ENCODE assay signal across 8 mouse cellular contexts in the genomic region with DNA sequence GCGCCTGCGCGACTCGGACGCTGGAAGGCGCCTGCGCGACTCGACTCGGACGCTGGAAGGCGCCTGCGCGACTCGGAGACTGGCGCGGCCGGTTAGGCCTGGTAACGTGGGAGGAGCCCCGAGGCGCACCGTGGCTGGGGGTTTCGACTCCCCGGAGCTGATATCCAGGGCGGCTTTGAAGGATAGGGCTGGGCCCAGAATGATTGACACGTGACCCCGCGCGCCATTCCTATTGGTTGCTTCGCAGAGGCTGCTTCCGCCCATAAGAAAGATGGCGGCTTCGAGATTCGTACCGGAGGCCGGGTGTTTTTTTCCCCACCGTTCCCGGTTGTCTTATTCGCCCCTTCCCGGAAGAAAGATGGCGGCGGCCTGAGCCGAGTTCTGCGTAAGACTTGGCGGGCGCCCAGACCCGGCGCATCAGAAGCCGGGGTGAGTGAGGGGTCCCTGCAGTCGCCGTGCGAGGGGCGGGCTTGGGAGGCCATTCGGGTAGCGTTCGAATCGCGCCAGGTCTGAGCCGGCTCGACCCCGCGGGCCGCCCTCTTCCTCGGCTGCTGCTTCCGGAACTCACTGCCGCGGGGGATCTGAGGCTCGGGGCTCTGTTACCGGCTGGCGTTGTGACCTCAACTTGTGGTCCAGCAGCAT. TPM values are rescaled to one million over a fixed set of nuclear protein-coding genes. Genes with fewer than 3 reads are reported as not detected.
DNase-seq lines count a peak whose midpoint lies in the region; ATAC-seq and TF ChIP-seq lines count a peak whose summit lies in the region.

No protein-coding gene starts in this region.

- TF ChIP-seq POLR2A in thymus, adult 2 months (IDR thresholded peaks at IDR 0.05; ENCODE audit: control insufficient read depth, extremely low read depth, insufficient read depth, low read length, poor library complexity), result 0 out of 2 replicates have a peak, but pooled peaks have one; percentile 13

- intact Hi-C loops in heart, postnatal 14 days (cut with DNase I), result loop anchor here (2.0 to 10.0 kb wide), 2 partner anchors 40 to 112 kb away; partner anchors contain the start of gene 9430015G10Rik

- peak overlapping the region; percentile 98 for H3K9ac ChIP-seq in ES-E14 (ENCODE audit: insufficient read depth, low read depth, low read length, poor library complexity, severe bottlenecking)
- peak overlapping the region; percentile 81 for H3K9ac ChIP-seq in forebrain, embryonic 13.5 days
- H3K9ac ChIP-seq in liver, postnatal 0 days (replicated peaks), result peak overlapping the region; percentile 97
- H3K9ac ChIP-seq in neural tube, embryonic 13.5 days, result peak overlapping the region; percentile 78

- WGBS in forebrain, embryonic 13.5 days, result under 1% methylated on average over 65 of the region's 70 CpGs
- under 1% methylated on average over 70 of the region's 70 CpGs for WGBS in large intestine, adult 2 months
- WGBS in liver, postnatal 0 days (ENCODE audit: insufficient replicate concordance), result 2% methylated on average over 60 of the region's 70 CpGs
- WGBS in neural tube, embryonic 13.5 days, result 0% methylated on average over 70 of the region's 70 CpGs
- under 1% methylated on average over 70 of the region's 70 CpGs for WGBS in thymus, adult 2 months

- peak; percentile 90 for DNase-seq in ES-E14 (ENCODE audit: low read depth, low spot score)
- DNase-seq in heart, postnatal 14 days, result peak; percentile 93 to 98
- peak; percentile 73 for DNase-seq in large intestine, adult 2 months (ENCODE audit: low read depth, low spot score)
- peak; percentile 97 for DNase-seq in liver, postnatal 0 days
- peak; percentile 96 for DNase-seq in thymus, adult 2 months

- ATAC-seq in cerebellum, adult (ENCODE audit: insufficient number of reproducible peaks, low FRiP score, low TSS enrichment), result peak; percentile 83
- peak; percentile 89 for ATAC-seq in forebrain, embryonic 13.5 days
- ATAC-seq in liver, postnatal 0 days, result peak; percentile 79
- peak; percentile 87 for ATAC-seq in neural tube, embryonic 13.5 days (ENCODE audit: low read depth)

- peak; percentile 66 for TF ChIP-seq EP300 in liver, postnatal 0 days (IDR thresholded peaks at IDR 0.05; ENCODE audit: low read depth)

- H3K27ac ChIP-seq in ES-E14 (ENCODE audit: insufficient read depth, low read depth, low read length, poor library complexity, severe bottlenecking), result peak overlapping the region; percentile 96
- peak overlapping the region; percentile 90 for H3K27ac ChIP-seq in forebrain, embryonic 13.5 days
- peak overlapping the region; percentile 93 for H3K27ac ChIP-seq in liver, postnatal 0 days (ENCODE audit: low read depth)
- H3K27ac ChIP-seq in neural tube, embryonic 13.5 days (replicated peaks), result peak overlapping the region; percentile 96
- H3K27ac ChIP-seq in thymus, adult 2 months (ENCODE audit: control insufficient read depth, insufficient read depth, low read length), result peak overlapping the region; percentile 67

- H3K9me3 ChIP-seq in ES-E14 (ENCODE audit: control insufficient read depth, insufficient read depth, low read depth, low read length), result no peaks in the 10 kb centered on the region
- H3K9me3 ChIP-seq in forebrain, embryonic 13.5 days (replicated peaks), result no peaks in the 10 kb centered on the region
- no peaks in the 10 kb centered on the region for H3K9me3 ChIP-seq in liver, postnatal 0 days (ENCODE audit: low read length)
- no peaks in the 10 kb centered on the region for H3K9me3 ChIP-seq in neural tube, embryonic 13.5 days

- in situ Hi-C loops in ES-E14 (cut with MboI; ENCODE audit: low sequenced_read_pairs in 2 of 2, unreplicated experiment in 2 of 2), result no loop called here

- peak; percentile 14; the same call in 1 of the 2 replicates for TF ChIP-seq CTCF in liver, postnatal 0 days (IDR thresholded peaks at IDR 0.05; ENCODE audit: low read depth)
- no peak for TF ChIP-seq CTCF in thymus, adult 2 months (IDR thresholded peaks at IDR 0.05; ENCODE audit: borderline replicate concordance, control insufficient read depth, extremely low read depth, insufficient read depth, low read length, poor library complexity)

- no peaks in the 10 kb centered on the region for H3K27me3 ChIP-seq in forebrain, embryonic 13.5 days
- H3K27me3 ChIP-seq in liver, postnatal 0 days (ENCODE audit: insufficient read depth, low read length), result no peaks in the 10 kb centered on the region
- no peaks in the 10 kb centered on the region for H3K27me3 ChIP-seq in neural tube, embryonic 13.5 days
- H3K27me3 ChIP-seq in thymus, adult 2 months (ENCODE audit: control insufficient read depth, insufficient read depth, low read length), result no peaks in the 10 kb centered on the region

- peaks cover 8% of the 10 kb centered on the region for H3K36me3 ChIP-seq in ES-E14 (ENCODE audit: control insufficient read depth, insufficient read depth, low read length, poor library complexity, severe bottlenecking)
- H3K36me3 ChIP-seq in forebrain, embryonic 13.5 days (ENCODE audit: poor library complexity, severe bottlenecking), result peaks cover 30% of the 10 kb centered on the region
- peaks cover 20% of the 10 kb centered on the region for H3K36me3 ChIP-seq in liver, postnatal 0 days (replicated peaks; ENCODE audit: insufficient read depth, low read length)
- H3K36me3 ChIP-seq in neural tube, embryonic 13.5 days, result peaks cover 21% of the 10 kb centered on the region
- H3K36me3 ChIP-seq in thymus, adult 2 months (ENCODE audit: control insufficient read depth, insufficient read depth, low read length), result peaks cover 16% of the 10 kb centered on the region

- peak overlapping the region; percentile 99 for H3K4me2 ChIP-seq in forebrain, embryonic 13.5 days
- H3K4me2 ChIP-seq in liver, postnatal 0 days (ENCODE audit: low read depth, low read length), result peak overlapping the region; percentile 78
- H3K4me2 ChIP-seq in neural tube, embryonic 13.5 days, result peak overlapping the region; percentile 78

- H3K4me1 ChIP-seq in ES-E14 (ENCODE audit: control insufficient read depth in 2 of 2, insufficient read depth in 2 of 2, low read length in 2 of 2, poor library complexity in 1 of 2), result peaks cover 3 to 8% of the 10 kb centered on the region in 2 experiments; a peak in 3 of 4 replicates
- peaks cover 29% of the 10 kb centered on the region for H3K4me1 ChIP-seq in forebrain, embryonic 13.5 days
- peaks cover 32% of the 10 kb centered on the region for H3K4me1 ChIP-seq in liver, postnatal 0 days (ENCODE audit: insufficient read depth)
- peaks cover 49% of the 10 kb centered on the region for H3K4me1 ChIP-seq in neural tube, embryonic 13.5 days (replicated peaks)
- H3K4me1 ChIP-seq in thymus, adult 2 months (replicated peaks; ENCODE audit: control insufficient read depth, insufficient read depth, low read length), result peaks cover 12% of the 10 kb centered on the region

- peak overlapping the region; percentile 89 to 97 for H3K4me3 ChIP-seq in ES-E14 (ENCODE audit: insufficient read depth in 1 of 2, low read depth in 1 of 2, low read length in 2 of 2, poor library complexity in 1 of 2, severe bottlenecking in 1 of 2)
- peak overlapping the region; percentile 72 for H3K4me3 ChIP-seq in forebrain, embryonic 13.5 days
- peak overlapping the region; percentile 99 for H3K4me3 ChIP-seq in liver, postnatal 0 days (ENCODE audit: low read depth, low read length)
- peak overlapping the region; percentile 76 for H3K4me3 ChIP-seq in neural tube, embryonic 13.5 days
- peak overlapping the region; percentile 61 for H3K4me3 ChIP-seq in thymus, adult 2 months (ENCODE audit: control insufficient read depth, insufficient read depth, low read length)

RNA-seq across cellular contexts. Expression of gene Sdf4, which starts 0.4 kb away (rescaled TPM):
- 176 and 257 TPM in 2 replicates for total RNA-seq in ES-E14 (2012; rRNA removed)
- 113 and 118 TPM in 2 replicates for polyA plus RNA-seq in forebrain, embryonic 13.5 days (2015; fragmentation: Nextera tagmentation; extraction: Ambion mirVana)
- total RNA-seq in heart, postnatal 14 days (2021), result 10 to 100 TPM; 83.2 to 84.6 TPM
- polyA plus RNA-seq in large intestine, adult 2 months (2012; rRNA removed), result 77.4 and 77.7 TPM in 2 replicates
- 91.5 and 94.2 TPM in 2 replicates for polyA plus RNA-seq in liver, postnatal 0 days (2015; fragmentation: Nextera tagmentation; extraction: Ambion mirVana)
- polyA plus RNA-seq in neural tube, embryonic 13.5 days (2015; fragmentation: Nextera tagmentation; extraction: Ambion mirVana), result 132 and 139 TPM in 2 replicates
- polyA plus RNA-seq in thymus, adult 2 months (2012; rRNA removed), result 65.6 and 68.4 TPM in 2 replicates

RNA-seq across cellular contexts. Expression of gene B3galt6, which starts 0.6 kb away (rescaled TPM):
- total RNA-seq in ES-E14 (2012; rRNA removed), result 11.9 and 20.6 TPM in 2 replicates
- 21.0 and 21.8 TPM in 2 replicates for polyA plus RNA-seq in forebrain, embryonic 13.5 days (2015; fragmentation: Nextera tagmentation; extraction: Ambion mirVana)
- 1 to 10 TPM; 2.0 to 2.7 TPM for total RNA-seq in heart, postnatal 14 days (2021)
- polyA plus RNA-seq in large intestine, adult 2 months (2012; rRNA removed), result 5.9 and 6.0 TPM in 2 replicates
- polyA plus RNA-seq in liver, postnatal 0 days (2015; fragmentation: Nextera tagmentation; extraction: Ambion mirVana), result 3.5 and 4.7 TPM in 2 replicates
- polyA plus RNA-seq in neural tube, embryonic 13.5 days (2015; fragmentation: Nextera tagmentation; extraction: Ambion mirVana), result 25.1 and 25.5 TPM in 2 replicates
- polyA plus RNA-seq in thymus, adult 2 months (2012; rRNA removed), result 9.5 and 10.8 TPM in 2 replicates

RNA-seq across cellular contexts. Expression of gene Tnfrsf4, which starts 20.6 kb away (rescaled TPM):
- total RNA-seq in ES-E14 (2012; rRNA removed), result 2.4 and 2.6 TPM in 2 replicates
- 0.63 and 1.1 TPM in 2 replicates for polyA plus RNA-seq in forebrain, embryonic 13.5 days (2015; fragmentation: Nextera tagmentation; extraction: Ambion mirVana)
- total RNA-seq in heart, postnatal 14 days (2021), result under 1 TPM; 0.50 to 0.80 TPM
- 7.4 and 8.8 TPM in 2 replicates for polyA plus RNA-seq in large intestine, adult 2 months (2012; rRNA removed)
- 0.26 and 0.36 TPM in 2 replicates for polyA plus RNA-seq in liver, postnatal 0 days (2015; fragmentation: Nextera tagmentation; extraction: Ambion mirVana)
- 0.77 and 1.2 TPM in 2 replicates for polyA plus RNA-seq in neural tube, embryonic 13.5 days (2015; fragmentation: Nextera tagmentation; extraction: Ambion mirVana)
- 68.9 and 81.3 TPM in 2 replicates for polyA plus RNA-seq in thymus, adult 2 months (2012; rRNA removed)

RNA-seq across cellular contexts. Expression of gene C1qtnf12, which starts 30.9 kb away (rescaled TPM):
- 6.4 and 10.3 TPM in 2 replicates for total RNA-seq in ES-E14 (2012; rRNA removed)
- 7.0 and 10.1 TPM in 2 replicates for polyA plus RNA-seq in forebrain, embryonic 13.5 days (2015; fragmentation: Nextera tagmentation; extraction: Ambion mirVana)
- total RNA-seq in heart, postnatal 14 days (2021), result 10 to 100 TPM; 14.0 to 17.9 TPM
- polyA plus RNA-seq in large intestine, adult 2 months (2012; rRNA removed), result 77.0 and 151 TPM in 2 replicates
- polyA plus RNA-seq in liver, postnatal 0 days (2015; fragmentation: Nextera tagmentation; extraction: Ambion mirVana), result 39.5 and 39.7 TPM in 2 replicates
- polyA plus RNA-seq in neural tube, embryonic 13.5 days (2015; fragmentation: Nextera tagmentation; extraction: Ambion mirVana), result 10.6 and 19.0 TPM in 2 replicates
- polyA plus RNA-seq in thymus, adult 2 months (2012; rRNA removed), result 19.3 and 21.6 TPM in 2 replicates

RNA-seq across cellular contexts. Expression of gene Tnfrsf18, which starts 32.9 kb away (rescaled TPM):
- total RNA-seq in ES-E14 (2012; rRNA removed), result 0.62 and 1.1 TPM in 2 replicates
- 0.83 and 0.98 TPM in 2 replicates for polyA plus RNA-seq in forebrain, embryonic 13.5 days (2015; fragmentation: Nextera tagmentation; extraction: Ambion mirVana)
- total RNA-seq in heart, postnatal 14 days (2021), result under 1 TPM in 1 of 2 experiments, not detected in 1; 0.56 TPM
- polyA plus RNA-seq in large intestine, adult 2 months (2012; rRNA removed), result 5.9 and 6.6 TPM in 2 replicates
- 0.78 and 1.2 TPM in 2 replicates for polyA plus RNA-seq in liver, postnatal 0 days (2015; fragmentation: Nextera tagmentation; extraction: Ambion mirVana)
- 1.6 and 2.7 TPM in 2 replicates for polyA plus RNA-seq in neural tube, embryonic 13.5 days (2015; fragmentation: Nextera tagmentation; extraction: Ambion mirVana)
- 82.1 and 85.2 TPM in 2 replicates for polyA plus RNA-seq in thymus, adult 2 months (2012; rRNA removed)

Comparison
In these comparisons a context has a peak if more than half of its experiments do, and no peak if none do; other contexts are left out.
1. Peak in every context shown above with its lines: DNase-seq, ATAC-seq, H3K4me3 ChIP-seq and H3K27ac ChIP-seq.